Mouse (Mus musculus): Measurements from ENCODE around the gene Rnf144a. TPM values are rescaled to one million over a fixed set of nuclear protein-coding genes. Genes with fewer than 3 reads are reported as not detected.

Gene Rnf144a
- total and polyA plus RNA-seq, 2 experiments from 2014 or later = 24.4 to 31.6 TPM

DNA sequence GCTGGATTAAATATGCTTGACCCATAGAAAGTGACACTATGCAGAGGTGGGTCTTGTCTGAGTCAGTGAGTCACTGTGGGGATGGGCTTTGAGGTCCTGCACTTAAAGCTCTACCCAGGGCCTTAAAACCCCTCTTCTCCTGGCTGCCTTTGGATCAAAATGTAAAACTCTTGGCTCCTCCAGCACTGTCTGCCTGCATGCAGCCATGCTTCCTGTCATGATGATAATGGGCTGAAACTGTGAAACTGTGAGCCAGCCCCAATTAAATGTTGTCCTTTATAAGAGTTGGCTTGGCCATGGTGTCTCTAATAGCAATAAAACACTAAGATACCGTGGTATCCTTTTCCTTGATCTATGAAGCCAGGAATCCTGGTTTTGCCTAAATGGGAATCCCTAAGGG, 13.8 kb downstream of the Rnf144a start:
- DNase-seq (ENCODE audit: low spot score) (no peak), ATAC-seq (no peak)
- Histone ChIP-seq H3K4me2 (ENCODE audit: low read depth, low read length) (no peak overlapping the region), H3K36me3 (ENCODE audit: insufficient read depth, low read length) (no peaks in the 10 kb centered on the region), H3K4me1 (ENCODE audit: insufficient read depth, low read length) (peaks cover 8% of the 10 kb centered on the region; the same call in 1 of the 2 replicates), H3K4me3 (ENCODE audit: low read length) (no peak overlapping the region), H3K27me3 (ENCODE audit: insufficient read depth, low read length) (no peaks in the 10 kb centered on the region), H3K9me3 (ENCODE audit: low read length) (no peaks in the 10 kb centered on the region), H3K9ac (replicated peaks; ENCODE audit: low read length) (no peak overlapping the region), H3K27ac (no peak overlapping the region)
- WGBS = 58% methylated on average over 1 of the region's 1 CpGs
- TF ChIP-seq CTCF (IDR thresholded peaks at IDR 0.05; ENCODE audit: low read depth) = no peak

DNA sequence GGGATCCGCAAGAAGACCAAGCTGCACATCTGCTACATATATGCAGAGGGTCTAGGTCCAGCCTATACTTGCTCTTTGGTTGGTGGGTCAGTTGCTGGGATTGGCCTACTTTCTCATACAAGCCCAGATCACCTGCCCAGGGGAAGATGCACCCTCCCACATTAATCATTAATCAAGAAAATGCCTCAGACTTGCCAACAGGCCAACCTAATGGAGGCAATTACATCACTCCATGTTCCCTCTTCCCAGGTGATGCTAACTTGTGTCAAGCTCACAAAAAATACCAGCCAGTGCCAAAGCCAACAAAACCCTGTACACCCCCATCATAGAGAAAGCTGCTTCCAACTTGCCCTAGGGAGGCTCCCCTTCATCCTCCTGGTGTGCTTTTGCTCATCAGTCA, 14.3 kb downstream of the Rnf144a start:
- TF ChIP-seq CTCF (IDR thresholded peaks at IDR 0.05; ENCODE audit: low read depth) = no peak
- no peak overlapping the region for H3K4me3 ChIP-seq (ENCODE audit: low read length)
- ATAC-seq (no peak), DNase-seq (ENCODE audit: low spot score) (no peak)
- peaks cover 8% of the 10 kb centered on the region; the same call in 1 of the 2 replicates for H3K4me1 ChIP-seq (ENCODE audit: insufficient read depth, low read length)
- H3K27ac ChIP-seq = no peak overlapping the region
- H3K9me3 ChIP-seq (ENCODE audit: low read length) = no peaks in the 10 kb centered on the region
- H3K36me3 ChIP-seq (ENCODE audit: insufficient read depth, low read length) = no peaks in the 10 kb centered on the region
- H3K27me3 ChIP-seq (ENCODE audit: insufficient read depth, low read length) = no peaks in the 10 kb centered on the region
- H3K4me2 ChIP-seq (ENCODE audit: low read depth, low read length) = no peak overlapping the region
- H3K9ac ChIP-seq (replicated peaks; ENCODE audit: low read length) = no peak overlapping the region
- WGBS = 100% methylated on average over 1 of the region's 1 CpGs

DNA sequence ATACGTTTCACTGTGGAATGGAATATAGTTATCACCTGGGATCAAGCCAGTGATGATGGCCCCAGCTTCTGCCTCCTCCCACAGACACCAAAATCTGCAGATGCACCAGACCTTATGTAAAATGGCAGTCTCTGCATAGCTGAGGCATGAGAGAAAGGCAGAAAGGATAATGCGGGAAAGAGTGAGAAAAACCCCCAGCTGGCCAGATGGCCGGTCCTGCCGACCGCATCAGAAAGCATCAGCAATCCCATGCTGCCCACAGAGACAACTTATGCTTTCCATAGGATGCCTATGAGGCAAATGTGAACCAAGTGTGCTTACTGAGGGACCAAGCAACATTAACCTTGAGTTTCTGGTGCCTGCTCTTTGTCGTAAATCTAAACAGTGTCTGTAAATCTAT, 15.7 kb downstream of the Rnf144a start:
- Histone ChIP-seq H3K27me3 (ENCODE audit: insufficient read depth, low read length) (no peaks in the 10 kb centered on the region), H3K36me3 (ENCODE audit: insufficient read depth, low read length) (no peaks in the 10 kb centered on the region), H3K9ac (replicated peaks; ENCODE audit: low read length) (no peak overlapping the region), H3K4me3 (ENCODE audit: low read length) (no peak overlapping the region), H3K4me1 (ENCODE audit: insufficient read depth, low read length) (peaks cover 3% of the 10 kb centered on the region; the same call in 1 of the 2 replicates), H3K4me2 (ENCODE audit: low read depth, low read length) (no peak overlapping the region), H3K9me3 (ENCODE audit: low read length) (no peaks in the 10 kb centered on the region), H3K27ac (no peak overlapping the region)
- ATAC-seq (no peak), DNase-seq (ENCODE audit: low spot score) (peak; percentile 5)
- 66% methylated on average over 6 of the region's 6 CpGs for WGBS
- TF ChIP-seq CTCF (IDR thresholded peaks at IDR 0.05; ENCODE audit: low read depth) = no peak

DNA sequence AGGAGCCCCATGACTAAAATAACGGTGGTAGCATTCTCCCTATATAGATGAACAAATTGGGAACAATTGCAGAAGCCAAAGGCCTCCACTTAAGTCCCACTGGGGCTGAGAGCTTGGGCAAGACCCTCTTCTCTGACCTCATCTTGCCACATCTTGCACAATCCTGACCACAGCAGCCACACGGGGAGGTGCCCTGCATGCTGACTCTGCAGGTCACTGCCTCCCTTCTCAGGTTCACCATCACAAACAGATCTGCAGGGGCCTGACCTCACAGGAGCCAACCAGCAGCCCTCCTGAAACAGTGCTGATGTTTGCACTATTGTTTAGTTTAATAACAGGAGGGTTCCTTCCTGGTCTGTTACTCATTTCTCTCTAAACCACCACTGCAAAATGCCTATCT, 16.5 kb downstream of the Rnf144a start:
- Histone ChIP-seq H3K36me3 (ENCODE audit: insufficient read depth, low read length) (no peaks in the 10 kb centered on the region), H3K4me1 (ENCODE audit: insufficient read depth, low read length) (peaks cover 3% of the 10 kb centered on the region; the same call in 1 of the 2 replicates), H3K4me2 (ENCODE audit: low read depth, low read length) (no peak overlapping the region), H3K9ac (replicated peaks; ENCODE audit: low read length) (no peak overlapping the region), H3K9me3 (ENCODE audit: low read length) (no peaks in the 10 kb centered on the region), H3K27ac (no peak overlapping the region), H3K27me3 (ENCODE audit: insufficient read depth, low read length) (no peaks in the 10 kb centered on the region), H3K4me3 (ENCODE audit: low read length) (no peak overlapping the region)
- no peak for TF ChIP-seq CTCF (IDR thresholded peaks at IDR 0.05; ENCODE audit: low read depth)
- DNase-seq (ENCODE audit: low spot score) (no peak), ATAC-seq (no peak)
- WGBS = 72% methylated on average over 2 of the region's 2 CpGs

DNA sequence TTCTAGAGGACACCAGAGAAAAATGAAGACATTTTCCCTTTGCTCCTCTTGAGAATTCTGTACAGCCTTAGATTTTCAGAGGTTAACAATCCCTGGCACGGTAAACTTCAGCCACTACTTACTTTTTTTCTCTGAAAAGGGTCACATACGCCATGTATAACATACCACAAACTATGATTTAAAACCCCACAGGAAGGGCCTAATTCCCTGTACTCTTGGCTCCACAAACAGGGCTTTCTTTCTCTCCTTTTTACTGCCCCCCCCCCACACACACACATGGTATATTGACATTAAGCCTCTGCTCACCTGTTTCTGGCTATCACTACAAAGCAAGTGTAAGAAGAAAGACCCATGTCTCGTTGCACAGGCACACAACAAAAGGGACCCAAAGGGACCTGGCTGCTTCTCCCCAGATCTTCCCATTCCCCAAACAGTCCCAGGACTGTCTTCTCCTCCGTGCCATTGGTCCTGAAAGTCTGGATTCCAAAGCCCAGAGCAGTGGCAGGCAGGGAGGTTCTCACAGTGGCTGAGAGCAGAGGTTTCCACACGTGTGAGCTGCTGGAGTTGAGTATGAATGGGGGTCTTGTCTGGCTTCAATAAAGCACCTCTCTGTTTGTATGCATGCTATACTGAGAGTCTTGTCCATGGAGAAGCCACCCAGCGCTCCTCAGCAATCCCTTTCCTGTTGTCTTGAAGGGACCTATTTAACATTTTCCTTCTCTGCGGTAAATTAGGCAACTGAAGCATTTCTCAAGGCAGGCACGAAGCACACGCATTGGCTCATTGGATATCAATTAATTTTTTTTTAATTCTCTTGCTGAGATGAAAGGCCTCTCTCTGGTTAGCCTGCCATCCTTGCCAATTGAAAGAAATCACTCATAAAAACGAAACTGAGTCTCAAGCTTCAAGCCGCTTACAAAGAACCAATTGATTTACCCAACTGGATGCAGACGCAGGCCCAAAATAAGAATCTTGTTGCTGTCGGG, 20.3 kb downstream of the Rnf144a start:
- DNase-seq (ENCODE audit: low spot score) = peak; percentile 59

DNA sequence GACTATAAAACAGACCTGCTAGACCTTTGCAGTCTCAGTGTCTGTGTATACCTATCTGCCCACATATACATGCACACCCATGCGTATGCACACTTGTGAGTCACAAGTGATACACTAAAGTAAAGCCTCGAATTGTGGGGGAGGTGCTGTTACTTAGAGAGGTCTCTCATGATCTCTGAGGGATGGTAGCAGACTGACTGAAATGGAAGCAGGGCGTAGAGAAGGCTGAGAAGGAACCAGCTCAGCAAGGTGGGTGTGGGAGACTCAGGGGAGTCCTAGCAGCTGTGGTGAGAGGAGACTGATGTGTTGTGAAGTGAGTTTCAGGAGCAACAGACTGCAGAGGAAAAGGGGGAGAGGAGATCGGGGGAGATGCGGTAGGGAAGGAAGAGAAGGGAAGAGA, 21.8 kb downstream of the Rnf144a start:
- no peak overlapping the region for H3K4me3 ChIP-seq (ENCODE audit: low read length)
- H3K36me3 ChIP-seq (ENCODE audit: insufficient read depth, low read length) = peaks cover 10% of the 10 kb centered on the region
- TF ChIP-seq CTCF (IDR thresholded peaks at IDR 0.05; ENCODE audit: low read depth) = no peak
- ATAC-seq (no peak), DNase-seq (ENCODE audit: low spot score) (no peak)
- H3K4me1 ChIP-seq (ENCODE audit: insufficient read depth, low read length) = peaks cover 3% of the 10 kb centered on the region
- WGBS = 83% methylated on average over 5 of the region's 5 CpGs
- H3K27me3 ChIP-seq (ENCODE audit: insufficient read depth, low read length) = no peaks in the 10 kb centered on the region
- H3K27ac ChIP-seq = no peak overlapping the region
- no peak overlapping the region for H3K4me2 ChIP-seq (ENCODE audit: low read depth, low read length)
- no peaks in the 10 kb centered on the region for H3K9me3 ChIP-seq (ENCODE audit: low read length)
- no peak overlapping the region for H3K9ac ChIP-seq (replicated peaks; ENCODE audit: low read length)

More for the DNA sequence above, 20.3 kb downstream of the Rnf144a start:
- no peaks in the 10 kb centered on the region for H3K27me3 ChIP-seq (ENCODE audit: insufficient read depth, low read length)
- 40% methylated on average over 13 of the region's 13 CpGs for WGBS
- no peak overlapping the region for H3K4me3 ChIP-seq (ENCODE audit: low read length)
- TF ChIP-seq CTCF (IDR thresholded peaks at IDR 0.05; ENCODE audit: low read depth) = no peak
- peaks cover 5% of the 10 kb centered on the region for H3K4me1 ChIP-seq (ENCODE audit: insufficient read depth, low read length)
- no peak overlapping the region for H3K9ac ChIP-seq (replicated peaks; ENCODE audit: low read length)
- no peaks in the 10 kb centered on the region for H3K9me3 ChIP-seq (ENCODE audit: low read length)
- peak overlapping the region; percentile 18; the same call in 1 of the 2 replicates for H3K4me2 ChIP-seq (ENCODE audit: low read depth, low read length)
- peak overlapping the region; percentile 72 for H3K27ac ChIP-seq
- ATAC-seq = peak; percentile 87
- no peaks in the 10 kb centered on the region for H3K36me3 ChIP-seq (ENCODE audit: insufficient read depth, low read length)

DNA sequence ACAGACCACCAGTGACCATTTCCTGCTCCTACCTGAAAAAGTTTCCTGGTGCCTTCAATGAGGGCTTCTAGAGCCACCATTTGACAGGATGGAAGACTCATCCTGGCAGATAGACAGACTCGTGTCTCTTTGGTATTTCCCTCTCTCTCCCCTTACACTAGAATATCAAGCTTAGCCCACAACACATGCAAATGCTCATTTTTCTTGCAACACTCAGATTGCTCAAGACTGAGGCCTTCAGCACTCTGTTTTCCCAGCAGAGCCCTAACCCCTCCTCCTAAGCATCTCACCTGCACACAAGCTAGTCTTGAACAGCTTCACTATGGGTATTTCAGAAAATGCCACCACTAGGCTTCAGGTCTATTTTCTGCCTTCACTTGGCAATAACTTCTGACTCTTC, 23.9 kb downstream of the Rnf144a start:
- Histone ChIP-seq H3K36me3 (ENCODE audit: insufficient read depth, low read length) (peaks cover 13% of the 10 kb centered on the region), H3K4me2 (ENCODE audit: low read depth, low read length) (no peak overlapping the region), H3K27ac (no peak overlapping the region), H3K27me3 (ENCODE audit: insufficient read depth, low read length) (no peaks in the 10 kb centered on the region), H3K4me3 (ENCODE audit: low read length) (no peak overlapping the region), H3K9ac (replicated peaks; ENCODE audit: low read length) (no peak overlapping the region), H3K4me1 (ENCODE audit: insufficient read depth, low read length) (peaks cover 3% of the 10 kb centered on the region), H3K9me3 (ENCODE audit: low read length) (no peaks in the 10 kb centered on the region)
- TF ChIP-seq CTCF (IDR thresholded peaks at IDR 0.05; ENCODE audit: low read depth) = no peak
- no peak for ATAC-seq
- 79% methylated on average over 1 of the region's 1 CpGs for WGBS
- no peak for DNase-seq (ENCODE audit: low spot score)

Measured in hindbrain, postnatal 0 days (tissue).